In genomic region chr1:186721846-186722245, GRCm38 (mm10) we compare ENCODE assay signal across 8 mouse cellular contexts. TPM values are rescaled to one million over a fixed set of nuclear protein-coding genes. Genes with fewer than 3 reads are reported as not detected.
DNase-seq lines count a peak whose midpoint lies in the region; ATAC-seq and TF ChIP-seq lines count a peak whose summit lies in the region.

No protein-coding gene starts in this region.

- peaks cover 28% of the 10 kb centered on the region for H3K36me3 ChIP-seq in heart, embryonic 14.5 days (ENCODE audit: control insufficient read depth, insufficient read depth, low read length)
- peaks cover 39% of the 10 kb centered on the region for H3K36me3 ChIP-seq in liver, embryonic 13.5 days
- H3K36me3 ChIP-seq in stomach, embryonic 14.5 days (ENCODE audit: control insufficient read depth, insufficient read depth, low read length): peaks cover 17% of the 10 kb centered on the region

- no peak overlapping the region for H3K4me3 ChIP-seq in heart, embryonic 14.5 days (ENCODE audit: control insufficient read depth in 1 of 2, insufficient read depth in 1 of 2, low read depth in 1 of 2, low read length in 2 of 2)
- H3K4me3 ChIP-seq in liver, embryonic 13.5 days (replicated peaks): no peak overlapping the region
- H3K4me3 ChIP-seq in stomach, embryonic 14.5 days (ENCODE audit: low read depth, low read length): no peak overlapping the region

- H3K4me1 ChIP-seq in heart, embryonic 14.5 days (ENCODE audit: control insufficient read depth in 2 of 2, insufficient read depth in 2 of 2, low read length in 2 of 2): peaks cover 0 to 2% of the 10 kb centered on the region in 2 experiments; a peak in 1 of 4 replicates
- H3K4me1 ChIP-seq in liver, embryonic 13.5 days (replicated peaks): no peaks in the 10 kb centered on the region
- no peaks in the 10 kb centered on the region for H3K4me1 ChIP-seq in stomach, embryonic 14.5 days (ENCODE audit: control insufficient read depth, insufficient read depth, low read length)

- DNase-seq in CD4-positive, CD25-positive, alpha-beta regulatory T cell, adult 2 months (ENCODE audit: low read depth, low spot score): peak; percentile 85
- peak; percentile 90 for DNase-seq in brain, embryonic 14.5 days (ENCODE audit: low read depth)
- DNase-seq in kidney, postnatal 25 days: peak; percentile 74 to 88
- DNase-seq in liver, embryonic 13.5 days: peak; percentile 56
- DNase-seq in neural tube, embryonic 10.5 days (ENCODE audit: extremely low spot score, low spot score): peak; percentile 86

- no peaks in the 10 kb centered on the region for H3K9me3 ChIP-seq in heart, embryonic 14.5 days (ENCODE audit: control insufficient read depth, low read length)
- H3K9me3 ChIP-seq in liver, embryonic 13.5 days (replicated peaks): no peaks in the 10 kb centered on the region
- H3K9me3 ChIP-seq in stomach, embryonic 14.5 days (ENCODE audit: control insufficient read depth, low read depth, low read length): no peaks in the 10 kb centered on the region

- H3K27me3 ChIP-seq in heart, embryonic 14.5 days (ENCODE audit: control insufficient read depth, insufficient read depth, low read length): no peaks in the 10 kb centered on the region
- H3K27me3 ChIP-seq in liver, embryonic 13.5 days: no peaks in the 10 kb centered on the region
- no peaks in the 10 kb centered on the region for H3K27me3 ChIP-seq in stomach, embryonic 14.5 days (ENCODE audit: control insufficient read depth, insufficient read depth, low read length)

- no peak overlapping the region for H3K9ac ChIP-seq in heart, embryonic 14.5 days (ENCODE audit: low read length)
- H3K9ac ChIP-seq in liver, embryonic 13.5 days: no peak overlapping the region
- H3K9ac ChIP-seq in stomach, embryonic 14.5 days (replicated peaks; ENCODE audit: low read depth, low read length): no peak overlapping the region

- TF ChIP-seq POLR2A in brain, embryonic 14.5 days (IDR thresholded peaks at IDR 0.05; ENCODE audit: borderline replicate concordance, extremely low read depth, insufficient read depth, insufficient read length, poor library complexity, severe bottlenecking): no peak

- peak; percentile 66 for ATAC-seq in erythroid progenitor cell, adult 5-6 weeks (replicated peaks; ENCODE audit: low FRiP score, poor library complexity, severe bottlenecking)
- ATAC-seq in heart, embryonic 14.5 days (ENCODE audit: insufficient number of reproducible peaks, insufficient read depth, low FRiP score, low read depth): 0 out of 2 replicates have a peak, but pooled peaks have one; percentile 3
- ATAC-seq in liver, embryonic 13.5 days (ENCODE audit: low read depth): peak; percentile 72
- 0 out of 2 replicates have a peak, but pooled peaks have one; percentile 18 for ATAC-seq in stomach, embryonic 14.5 days (ENCODE audit: insufficient number of reproducible peaks, insufficient read depth, low FRiP score, low read depth)

- 36% methylated on average over 12 of the region's 12 CpGs for WGBS in heart, embryonic 14.5 days
- 42% methylated on average over 12 of the region's 12 CpGs for WGBS in liver, embryonic 13.5 days (ENCODE audit: insufficient replicate concordance)
- WGBS in stomach, embryonic 14.5 days: 33% methylated on average over 12 of the region's 12 CpGs

- H3K4me2 ChIP-seq in heart, embryonic 14.5 days (ENCODE audit: low read length): 0 out of 2 replicates have a peak overlapping the region, but pooled peaks have one; percentile 7
- no peak overlapping the region for H3K4me2 ChIP-seq in liver, embryonic 13.5 days
- H3K4me2 ChIP-seq in stomach, embryonic 14.5 days (replicated peaks; ENCODE audit: low read depth, low read length): no peak overlapping the region

- TF ChIP-seq CTCF in brain, embryonic 14.5 days (IDR thresholded peaks at IDR 0.05; ENCODE audit: borderline replicate concordance, extremely low read depth, insufficient read depth, insufficient read length): peak; percentile 99

- no peak overlapping the region for H3K27ac ChIP-seq in heart, embryonic 14.5 days (replicated peaks in 1 of 2; ENCODE audit: control insufficient read depth in 1 of 2, insufficient read depth in 1 of 2, low read depth in 2 of 2, low read length in 2 of 2)
- H3K27ac ChIP-seq in liver, embryonic 13.5 days: no peak overlapping the region
- H3K27ac ChIP-seq in stomach, embryonic 14.5 days (ENCODE audit: low read length): no peak overlapping the region

RNA-seq across cellular contexts. Expression of gene Tgfb2, which starts 16.1 kb away (rescaled TPM):
- polyA plus RNA-seq in brain, embryonic 14.5 days (2012; rRNA removed): 2.2 and 6.0 TPM in 2 replicates
- not detected in 2 replicates for total RNA-seq in erythroid progenitor cell, adult 5-6 weeks (2015; ENCODE audit: low replicate concordance)
- not detected in 2 replicates for total RNA-seq in erythroid progenitor cell, adult 5-6 weeks (2017; ENCODE audit: low replicate concordance)
- 50.0 and 50.5 TPM in 2 replicates for polyA plus RNA-seq in heart, embryonic 14.5 days (2014; fragmentation: Nextera tagmentation; extraction: Ambion mirVana)
- polyA plus RNA-seq in liver, embryonic 13.5 days (2015; fragmentation: Nextera tagmentation; extraction: Ambion mirVana): 2.1 and 2.5 TPM in 2 replicates
- 37.4 and 39.4 TPM in 2 replicates for polyA plus RNA-seq in stomach, embryonic 14.5 days (2014; fragmentation: Nextera tagmentation; extraction: Ambion mirVana)

RNA-seq across cellular contexts. Expression of gene Rrp15, which starts 27.3 kb away (rescaled TPM):
- 14.8 and 18.7 TPM in 2 replicates for polyA plus RNA-seq in brain, embryonic 14.5 days (2012; rRNA removed)
- 10.9 and 14.1 TPM in 2 replicates for total RNA-seq in erythroid progenitor cell, adult 5-6 weeks (2015; ENCODE audit: low replicate concordance)
- 13.6 and 15.4 TPM in 2 replicates for total RNA-seq in erythroid progenitor cell, adult 5-6 weeks (2017; ENCODE audit: low replicate concordance)
- 29.8 and 32.6 TPM in 2 replicates for polyA plus RNA-seq in heart, embryonic 14.5 days (2014; fragmentation: Nextera tagmentation; extraction: Ambion mirVana)
- polyA plus RNA-seq in liver, embryonic 13.5 days (2015; fragmentation: Nextera tagmentation; extraction: Ambion mirVana): 52.7 and 57.7 TPM in 2 replicates
- polyA plus RNA-seq in stomach, embryonic 14.5 days (2014; fragmentation: Nextera tagmentation; extraction: Ambion mirVana): 62.9 and 66.1 TPM in 2 replicates

Comparison
In these comparisons a context has a peak if more than half of its experiments do, and no peak if none do; other contexts are left out.
1. ATAC-seq: peak in every context shown above with its lines; median percentile 72 in liver, embryonic 13.5 days; 66 in erythroid progenitor cell, adult 5-6 weeks; 18 in stomach, embryonic 14.5 days; 3 in heart, embryonic 14.5 days.